Mouse (Mus musculus): ENCODE results near the gene Zmiz1. TPM values are rescaled to one million over a fixed set of nuclear protein-coding genes. Genes with fewer than 3 reads are reported as not detected.

Zmiz1 gene
- polyA plus RNA-seq, 1 experiment: 34.5 TPM

- Histone ChIP-seq H3ac (ENCODE audit: control insufficient read depth, insufficient read length) (no peak overlapping the region), H3K36me3 (ENCODE audit: control insufficient read depth, insufficient read depth) (peaks cover 24% of the 10 kb centered on the region), H3K4me2 (ENCODE audit: low read depth) (no peak overlapping the region), H3K27me3 (ENCODE audit: control insufficient read depth, insufficient read depth, insufficient read length) (no peaks in the 10 kb centered on the region), H3K4me3 (no peak overlapping the region), H3K79me2 (ENCODE audit: control insufficient read depth, insufficient read depth) (no peaks in the 10 kb centered on the region)
- TF ChIP-seq POLR2AphosphoS2 (IDR thresholded peaks at IDR 0.05; ENCODE audit: insufficient read length, low read depth): peak; percentile 59
- no peak for TF ChIP-seq MAX (IDR thresholded peaks at IDR 0.05; ENCODE audit: low read depth)
Measured at GRCm38 (mm10) chr14:25710681-25711080, 251.7 kb downstream of the Zmiz1 start.

DNA sequence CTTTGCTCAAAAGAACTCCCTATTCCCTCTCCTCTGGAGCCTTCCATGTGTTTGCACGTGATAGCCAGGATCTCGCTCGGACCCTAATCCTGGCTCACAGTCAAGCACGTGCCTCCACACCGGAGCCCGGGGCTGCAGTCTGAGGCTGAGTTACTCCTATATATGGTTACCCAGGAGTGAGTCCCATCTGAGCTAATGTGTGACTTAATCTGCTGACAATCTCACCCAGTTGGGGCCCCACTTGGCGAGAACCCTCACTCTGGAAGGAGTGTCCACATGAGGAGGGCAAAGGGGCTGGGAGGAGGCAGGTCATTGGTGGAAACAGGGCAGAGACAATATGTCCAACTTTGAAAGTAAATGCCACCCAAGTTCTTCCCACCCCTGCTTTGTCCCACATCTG, 252.2 kb downstream of the Zmiz1 start:
- H3K4me2 ChIP-seq (ENCODE audit: low read depth): no peak overlapping the region
- no peaks in the 10 kb centered on the region for H3K79me2 ChIP-seq (ENCODE audit: control insufficient read depth, insufficient read depth)
- TF ChIP-seq USF1 (IDR thresholded peaks at IDR 0.05; ENCODE audit: low read depth): no peak
- peak; percentile 45 for TF ChIP-seq POLR2AphosphoS2 (IDR thresholded peaks at IDR 0.05; ENCODE audit: insufficient read length, low read depth)
- H3K36me3 ChIP-seq (ENCODE audit: control insufficient read depth, insufficient read depth): peaks cover 28% of the 10 kb centered on the region
- no peaks in the 10 kb centered on the region for H3K27me3 ChIP-seq (ENCODE audit: control insufficient read depth, insufficient read depth, insufficient read length)
- no peak overlapping the region for H3K4me3 ChIP-seq
- H3ac ChIP-seq (ENCODE audit: control insufficient read depth, insufficient read length): no peak overlapping the region

- Histone ChIP-seq H3K79me2 (ENCODE audit: control insufficient read depth, insufficient read depth) (no peaks in the 10 kb centered on the region), H3K4me2 (ENCODE audit: low read depth) (no peak overlapping the region), H3K27me3 (ENCODE audit: control insufficient read depth, insufficient read depth, insufficient read length) (no peaks in the 10 kb centered on the region), H3K4me3 (no peak overlapping the region), H3K36me3 (ENCODE audit: control insufficient read depth, insufficient read depth) (peaks cover 32% of the 10 kb centered on the region), H3ac (ENCODE audit: control insufficient read depth, insufficient read length) (no peak overlapping the region)
- TF ChIP-seq TCF12 (IDR thresholded peaks at IDR 0.05; ENCODE audit: insufficient read depth, poor library complexity, severe bottlenecking) (no peak), POLR2AphosphoS2 (IDR thresholded peaks at IDR 0.05; ENCODE audit: insufficient read length, low read depth) (peak; percentile 15)
Measured at GRCm38 (mm10) chr14:25711602-25712001, 252.6 kb downstream of the Zmiz1 start.

DNA sequence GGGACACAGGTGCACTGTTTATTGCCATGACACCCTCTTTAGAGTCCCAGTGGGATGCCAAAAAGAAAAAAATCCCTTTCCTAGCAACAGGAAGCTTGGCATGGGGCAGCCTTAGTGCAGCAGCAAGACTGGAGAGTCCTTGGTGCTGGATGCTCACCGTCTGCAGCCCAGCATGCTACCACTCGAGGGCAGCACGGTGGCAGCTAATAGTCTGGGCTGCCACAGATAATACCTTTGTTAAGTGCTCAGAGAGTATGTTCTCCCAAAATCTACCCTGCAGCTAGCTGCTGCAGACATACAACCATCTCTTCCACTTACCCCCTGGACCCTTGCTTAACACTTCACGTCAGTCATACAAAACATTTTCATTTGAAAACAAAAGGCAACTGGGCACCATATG, 254.5 kb downstream of the Zmiz1 start:
- Histone ChIP-seq H3K4me3 (no peak overlapping the region), H3K79me2 (ENCODE audit: control insufficient read depth, insufficient read depth) (no peaks in the 10 kb centered on the region), H3K36me3 (ENCODE audit: control insufficient read depth, insufficient read depth) (peaks cover 49% of the 10 kb centered on the region), H3K4me2 (ENCODE audit: low read depth) (no peak overlapping the region), H3K27me3 (ENCODE audit: control insufficient read depth, insufficient read depth, insufficient read length) (no peaks in the 10 kb centered on the region), H3ac (ENCODE audit: control insufficient read depth, insufficient read length) (no peak overlapping the region)
- TF ChIP-seq MYOG (IDR thresholded peaks at IDR 0.05; ENCODE audit: control insufficient read depth in 1 of 3, insufficient read depth in 1 of 3, insufficient read length in 2 of 3, low read depth in 2 of 3) (no peak), POLR2AphosphoS2 (IDR thresholded peaks at IDR 0.05; ENCODE audit: insufficient read length, low read depth) (peak; percentile 16)

Other genes with a start within 250 kb of the Zmiz1 start
- gene Ppif, start 235.0 kb downstream of the Zmiz1 start, polyA plus RNA-seq (2012; fragmentation: generic; extraction: Trizol): 14.1 TPM